Mouse (Mus musculus): ENCODE results near the gene Cyp4a12a. TPM values are rescaled to one million over a fixed set of nuclear protein-coding genes. Genes with fewer than 3 reads are reported as not detected.
"Not testable (repeated sequence)": the region's sequence is repeated elsewhere in the genome, so short reads cannot be mapped to it uniquely, and the experiment has no call there.

The Cyp4a12a gene
- polyA plus RNA-seq (2012; rRNA removed), result 3.3 TPM in 1 of 2 replicates, not detected in the other

DNA sequence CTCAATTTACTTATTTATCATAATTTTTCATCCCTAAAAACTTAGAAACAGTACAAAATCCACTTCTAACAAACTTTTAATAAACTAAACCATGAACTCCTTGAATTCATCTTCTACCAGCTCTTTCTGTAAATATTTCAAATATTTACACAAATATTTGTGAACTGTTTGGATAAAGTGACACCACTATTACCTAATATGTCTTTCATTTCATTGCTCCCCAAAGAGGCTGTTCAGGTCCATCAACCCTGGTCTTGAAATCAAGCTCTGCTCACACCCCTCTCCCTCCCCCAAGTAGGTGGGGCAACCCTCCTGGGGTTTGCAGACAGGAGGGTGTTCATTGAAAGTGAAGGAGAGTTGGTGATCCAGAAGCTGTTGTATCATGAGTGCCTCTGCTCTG is at the start of gene Cyp4a12a:
TSS of gene Cyp4a12a (plus strand) at position 301 of the 400 bp plus-strand sequence.
- H3K27me3 ChIP-seq (ENCODE audit: control insufficient read depth, insufficient read depth, low read length); H3K4me3 ChIP-seq (ENCODE audit: control insufficient read depth, low read depth, low read length); H3K4me1 ChIP-seq (ENCODE audit: control insufficient read depth, insufficient read depth, low read length); H3K27ac ChIP-seq (ENCODE audit: control insufficient read depth, insufficient read depth, low read depth, low read length); H3K36me3 ChIP-seq (ENCODE audit: control insufficient read depth, insufficient read depth, low read length): not testable (repeated sequence)

DNA sequence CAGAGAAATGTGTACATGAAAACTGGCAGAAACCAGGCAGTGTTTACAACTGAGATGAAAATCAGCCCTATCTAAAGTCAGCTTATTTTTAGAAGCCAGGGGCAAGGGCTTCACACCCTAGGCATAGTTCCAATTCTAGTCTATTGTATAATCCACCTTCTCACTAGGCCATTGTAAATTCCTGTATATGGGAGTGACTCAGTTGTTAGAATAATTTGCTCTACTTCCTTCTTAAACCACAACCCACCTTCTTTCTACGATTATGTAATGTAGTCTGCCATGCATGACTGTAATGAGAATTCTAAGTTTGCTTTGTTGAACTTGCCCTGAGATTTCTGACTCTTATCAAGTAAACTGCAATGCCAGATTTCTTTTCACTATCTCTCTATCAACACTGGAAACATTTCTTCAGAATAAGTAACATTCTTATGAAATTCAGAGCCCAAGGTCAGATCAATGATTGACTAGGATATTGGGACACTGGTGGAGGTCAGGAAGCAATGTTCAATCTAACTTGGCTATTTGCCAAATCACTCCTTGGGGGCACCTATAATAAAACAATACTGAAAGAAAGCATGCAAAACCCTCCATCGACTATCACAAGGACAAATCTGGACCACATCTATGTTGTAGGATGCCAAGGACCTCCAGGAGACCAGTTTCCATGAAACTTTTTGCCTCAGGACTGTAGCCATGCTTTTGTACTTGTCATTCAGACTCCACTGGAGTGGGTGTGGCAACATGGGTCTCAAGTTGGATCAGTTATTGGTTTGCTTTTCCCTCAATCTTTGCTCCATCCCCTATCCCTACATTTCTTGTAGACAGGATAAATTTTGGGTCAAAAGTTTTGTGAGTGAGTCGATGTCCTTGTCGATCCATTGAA is 33.9 kb upstream of the Cyp4a12a start:
- not testable (repeated sequence) for H3K27ac ChIP-seq (ENCODE audit: control insufficient read depth, insufficient read depth, low read depth, low read length); H3K36me3 ChIP-seq (ENCODE audit: control insufficient read depth, insufficient read depth, low read length); H3K4me1 ChIP-seq (ENCODE audit: control insufficient read depth, insufficient read depth, low read length); H3K27me3 ChIP-seq (ENCODE audit: control insufficient read depth, insufficient read depth, low read length); H3K4me3 ChIP-seq (ENCODE audit: control insufficient read depth, low read depth, low read length)

DNA sequence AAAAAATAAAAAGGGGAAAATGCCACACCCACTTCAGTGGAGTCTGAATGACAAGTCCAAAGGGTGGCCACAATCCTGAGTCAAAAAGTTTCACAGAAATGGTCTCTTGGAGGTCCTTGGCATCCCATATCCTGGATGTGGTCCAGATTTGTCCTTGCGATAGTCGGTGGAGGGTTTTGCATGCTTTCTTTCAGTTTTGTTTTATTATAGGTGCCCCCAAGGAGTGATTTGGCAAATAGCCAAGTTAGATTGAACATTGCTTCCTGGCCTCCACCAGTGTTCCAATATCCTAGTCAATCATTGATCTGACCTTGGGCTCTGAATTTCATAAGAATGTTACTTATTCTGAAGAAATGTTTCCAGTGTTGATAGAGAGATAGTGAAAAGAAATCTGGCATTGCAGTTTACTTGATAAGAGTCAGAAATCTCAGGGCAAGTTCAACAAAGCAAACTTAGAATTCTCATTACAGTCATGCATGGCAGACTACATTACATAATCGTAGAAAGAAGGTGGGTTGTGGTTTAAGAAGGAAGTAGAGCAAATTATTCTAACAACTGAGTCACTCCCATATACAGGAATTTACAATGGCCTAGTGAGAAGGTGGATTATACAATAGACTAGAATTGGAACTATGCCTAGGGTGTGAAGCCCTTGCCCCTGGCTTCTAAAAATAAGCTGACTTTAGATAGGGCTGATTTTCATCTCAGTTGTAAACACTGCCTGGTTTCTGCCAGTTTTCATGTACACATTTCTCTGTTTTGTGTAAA is 20.4 kb upstream of the Cyp4a12a start:
- H3K4me1 ChIP-seq (ENCODE audit: control insufficient read depth, insufficient read depth, low read length); H3K36me3 ChIP-seq (ENCODE audit: control insufficient read depth, insufficient read depth, low read length); H3K27me3 ChIP-seq (ENCODE audit: control insufficient read depth, insufficient read depth, low read length); H3K27ac ChIP-seq (ENCODE audit: control insufficient read depth, insufficient read depth, low read depth, low read length); H3K4me3 ChIP-seq (ENCODE audit: control insufficient read depth, low read depth, low read length): not testable (repeated sequence)

DNA sequence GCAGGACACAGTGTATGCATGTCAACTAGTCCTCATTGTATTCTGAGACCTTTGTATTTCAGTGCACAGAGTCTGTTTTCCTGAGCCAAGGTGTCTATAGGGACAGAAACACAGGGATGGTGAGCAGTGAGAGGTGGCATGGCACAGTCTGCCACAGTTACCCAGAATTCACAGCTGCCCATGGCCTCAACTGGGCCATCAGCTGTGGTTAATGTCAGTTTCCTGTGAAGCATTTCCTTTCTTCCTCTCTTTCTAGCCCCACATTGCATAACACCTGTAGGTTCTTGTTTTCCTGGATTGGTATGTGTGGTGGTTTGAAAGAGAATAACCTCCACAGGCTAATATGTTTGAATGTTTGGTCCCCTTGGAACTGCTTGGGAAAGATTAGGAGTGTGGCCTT is 18.5 kb upstream of the Cyp4a12a start:
- no peaks in the 10 kb centered on the region for H3K4me1 ChIP-seq (ENCODE audit: control insufficient read depth, insufficient read depth, low read length)
- no peak for TF ChIP-seq POLR2A (IDR thresholded peaks at IDR 0.05; ENCODE audit: control insufficient read depth, low read depth, low read length)
- no peak for TF ChIP-seq CTCF (IDR thresholded peaks at IDR 0.05; ENCODE audit: control insufficient read depth, insufficient read depth, insufficient replicate concordance, low read depth, low read length)
- no peaks in the 10 kb centered on the region for H3K36me3 ChIP-seq (ENCODE audit: control insufficient read depth, insufficient read depth, low read length)
- no peak overlapping the region for H3K4me3 ChIP-seq (ENCODE audit: control insufficient read depth, low read depth, low read length)
- no peak overlapping the region for H3K27ac ChIP-seq (ENCODE audit: control insufficient read depth, insufficient read depth, low read depth, low read length)
- no peaks in the 10 kb centered on the region for H3K27me3 ChIP-seq (ENCODE audit: control insufficient read depth, insufficient read depth, low read length)

GRCm38 (mm10) chr4:115280779-115281178 is 18.1 kb upstream of the Cyp4a12a start:
- H3K27ac ChIP-seq (ENCODE audit: control insufficient read depth, insufficient read depth, low read depth, low read length), result not testable (repeated sequence)

GRCm38 (mm10) chr4:115281231-115281767 is 17.5 kb upstream of the Cyp4a12a start:
- H3K27ac ChIP-seq (ENCODE audit: control insufficient read depth, insufficient read depth, low read depth, low read length); H3K36me3 ChIP-seq (ENCODE audit: control insufficient read depth, insufficient read depth, low read length); H3K4me1 ChIP-seq (ENCODE audit: control insufficient read depth, insufficient read depth, low read length); H3K27me3 ChIP-seq (ENCODE audit: control insufficient read depth, insufficient read depth, low read length); H3K4me3 ChIP-seq (ENCODE audit: control insufficient read depth, low read depth, low read length): not testable (repeated sequence)

More at GRCm38 (mm10) chr4:115280779-115281178, 18.1 kb upstream of the Cyp4a12a start:
- H3K27me3 ChIP-seq (ENCODE audit: control insufficient read depth, insufficient read depth, low read length); H3K36me3 ChIP-seq (ENCODE audit: control insufficient read depth, insufficient read depth, low read length); H3K4me1 ChIP-seq (ENCODE audit: control insufficient read depth, insufficient read depth, low read length); H3K4me3 ChIP-seq (ENCODE audit: control insufficient read depth, low read depth, low read length): not testable (repeated sequence)

DNA sequence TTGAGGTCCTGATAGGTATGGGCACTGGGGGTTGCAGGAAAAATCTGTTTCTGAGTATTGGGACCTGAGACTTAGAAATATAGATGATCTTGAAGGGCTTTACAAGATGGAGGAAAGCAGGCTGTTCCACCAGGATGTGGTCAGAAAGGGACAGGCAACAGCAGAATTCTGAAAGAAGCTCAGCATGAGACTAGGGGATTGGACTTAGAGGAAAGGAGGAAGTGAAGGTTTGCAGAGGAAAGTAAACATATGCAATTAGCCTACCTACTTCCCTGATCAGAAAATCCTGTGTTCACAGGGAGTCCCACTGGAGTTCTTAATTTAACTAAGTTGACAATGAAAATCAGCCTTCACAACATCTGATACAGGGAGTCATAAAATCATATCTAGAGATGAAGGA is 26.9 kb downstream of the Cyp4a12a start:
- not testable (repeated sequence) for H3K36me3 ChIP-seq (ENCODE audit: control insufficient read depth, insufficient read depth, low read length)

GRCm38 (mm10) chr4:115365624-115366023 is 66.8 kb downstream of the Cyp4a12a start:
- H3K27ac ChIP-seq (ENCODE audit: control insufficient read depth, insufficient read depth, low read depth, low read length); H3K36me3 ChIP-seq (ENCODE audit: control insufficient read depth, insufficient read depth, low read length); H3K4me1 ChIP-seq (ENCODE audit: control insufficient read depth, insufficient read depth, low read length); H3K27me3 ChIP-seq (ENCODE audit: control insufficient read depth, insufficient read depth, low read length); H3K4me3 ChIP-seq (ENCODE audit: control insufficient read depth, low read depth, low read length): not testable (repeated sequence)

More for the DNA sequence above, 26.9 kb downstream of the Cyp4a12a start:
- not testable (repeated sequence) for H3K4me1 ChIP-seq (ENCODE audit: control insufficient read depth, insufficient read depth, low read length); H3K27me3 ChIP-seq (ENCODE audit: control insufficient read depth, insufficient read depth, low read length); H3K4me3 ChIP-seq (ENCODE audit: control insufficient read depth, low read depth, low read length); H3K27ac ChIP-seq (ENCODE audit: control insufficient read depth, insufficient read depth, low read depth, low read length)

DNA sequence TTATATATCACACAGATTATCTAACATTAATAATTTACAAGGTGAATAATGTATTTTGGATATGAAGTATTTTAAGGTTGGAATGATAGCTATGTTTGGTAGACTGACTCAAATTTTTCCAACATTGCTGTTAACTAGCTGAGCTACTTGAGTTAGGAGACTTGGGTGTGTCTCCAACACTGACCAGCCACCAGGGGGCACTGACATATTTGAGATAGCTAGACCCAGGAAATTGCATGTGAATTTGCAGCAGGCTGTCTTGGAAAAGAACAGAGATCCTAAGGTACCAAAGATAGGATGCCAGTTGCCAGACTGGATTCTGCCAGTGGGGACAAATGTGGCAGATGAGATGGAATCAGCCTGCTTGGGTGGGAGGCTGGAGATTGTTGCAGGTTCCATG is 69.2 kb downstream of the Cyp4a12a start:
- H3K27ac ChIP-seq (ENCODE audit: control insufficient read depth, insufficient read depth, low read depth, low read length); H3K4me1 ChIP-seq (ENCODE audit: control insufficient read depth, insufficient read depth, low read length); H3K27me3 ChIP-seq (ENCODE audit: control insufficient read depth, insufficient read depth, low read length); H3K36me3 ChIP-seq (ENCODE audit: control insufficient read depth, insufficient read depth, low read length); H3K4me3 ChIP-seq (ENCODE audit: control insufficient read depth, low read depth, low read length): not testable (repeated sequence)

Data from testis, adult 2 months (tissue).